Mouse (Mus musculus) kidney, adult 2 months (tissue): ENCODE data around the gene Nek11. TPM values are rescaled to one million over a fixed set of nuclear protein-coding genes. Genes with fewer than 3 reads are reported as not detected.

Experiments
- DNase-seq: peaks from one replicate; pipeline ENCODE4 v3.0.0; 2021
- H3K27ac ChIP-seq: fragments of 200-500 bp; 2 replicates; pipeline ENCODE4 v1.5.1; 2012; ENCODE audit warnings: low read depth, low read length, control low read depth, inconsistent platforms; ENCODE audit not compliant: insufficient read depth
- H3K27me3 ChIP-seq: fragments of 200-500 bp; replicated peaks from 2 replicates; pipeline ENCODE4 v1.6.1; 2012; ENCODE audit warnings: mild to moderate bottlenecking, moderate library complexity, low read length, inconsistent platforms; ENCODE audit not compliant: control insufficient read depth, insufficient read depth
- H3K36me3 ChIP-seq: fragments of 200-500 bp; 2 replicates; pipeline ENCODE4 v1.6.1; 2012; ENCODE audit warnings: mild to moderate bottlenecking, moderate library complexity, low read length, inconsistent platforms; ENCODE audit not compliant: control insufficient read depth, insufficient read depth
- H3K4me1 ChIP-seq: fragments of 200-500 bp; 2 replicates; pipeline ENCODE4 v1.6.1; 2011; ENCODE audit warnings: low read length; ENCODE audit not compliant: control insufficient read depth, insufficient read depth
- H3K4me3 ChIP-seq: fragments of 200-500 bp; 2 replicates; pipeline ENCODE4 v1.5.1; 2011; ENCODE audit warnings: mild to moderate bottlenecking, low read depth, low read length, control low read depth; ENCODE audit not compliant: insufficient read depth
- CTCF ChIP-seq: fragments of 200-500 bp; conservative IDR thresholded peaks from 2 replicates; pipeline ENCODE4 v1.5.1; 2011; ENCODE audit warnings: low read depth, mild to moderate bottlenecking, control low read depth, low read length, moderate library complexity, mixed read lengths; ENCODE audit not compliant: insufficient read depth, insufficient read length
- POLR2A ChIP-seq: fragments of 200-500 bp; IDR thresholded peaks from one replicate; pipeline ENCODE4 v1.6.1; 2011; ENCODE audit warnings: low read depth, low read length, control low read depth
- WGBS: fragments of 180-500 bp; shearing (Covaris S2); methylation state at CpG from one replicate; pipeline ENCODE4 v1.1.7; 2018; 5-methylcytosine and 5-hydroxymethylcytosine counted together
- polyA plus RNA-seq: library from polyadenylated mRNA; depleted of rRNA; stranded (reverse); fragments of >200 nt; gene quantifications from 2 replicates; pipeline ENCODE4 v1.2.3, GENCODE M21; 2012; rRNA removed

Gene Nek11
- 0.17 and 0.22 TPM in 2 replicates for polyA plus RNA-seq

GRCm38 (mm10) chr9:105395218-105395627 is at the start of gene Nek11, which contains the start of gene Aste1:
Nek11 (minus strand) TSS chr9:105395524.
Aste1 (plus strand) TSS chr9:105395392.
- Histone ChIP-seq H3K4me3 (peak within 1 kb of the TSS; percentile 58), H3K27me3 (no peaks in the 10 kb centered on the region), H3K4me1 (peaks cover 4% of the 10 kb centered on the region; the same call in 1 of the 2 replicates), H3K36me3 (peaks cover 5% of the 10 kb centered on the region), H3K27ac (peak within 1 kb of the TSS; percentile 92)
- DNase-seq: peak; percentile 97
- WGBS: under 1% methylated on average over 44 of the region's 44 CpGs
- TF ChIP-seq CTCF: no peak
- TF ChIP-seq POLR2A: no peak

- no peak for DNase-seq
- no peak for TF ChIP-seq CTCF
- no peak for TF ChIP-seq POLR2A
- H3K27me3 ChIP-seq: no peaks in the 10 kb centered on the region
- H3K4me1 ChIP-seq: no peaks in the 10 kb centered on the region
- H3K27ac ChIP-seq: no peak overlapping the region
- H3K36me3 ChIP-seq: peaks cover 11% of the 10 kb centered on the region
- 89% methylated on average over 6 of the region's 6 CpGs for WGBS
- no peak overlapping the region for H3K4me3 ChIP-seq
Measured at GRCm38 (mm10) chr9:105408549-105408948, 13.2 kb upstream of the Nek11 start.

GRCm38 (mm10) chr9:105394720-105395119 is 604 bp downstream of the Nek11 start:
- H3K36me3 ChIP-seq: peaks cover 5% of the 10 kb centered on the region
- H3K4me3 ChIP-seq: peak overlapping the region; percentile 34
- no peak for TF ChIP-seq CTCF
- no peak for TF ChIP-seq POLR2A
- no peaks in the 10 kb centered on the region for H3K27me3 ChIP-seq
- H3K4me1 ChIP-seq: peaks cover 4% of the 10 kb centered on the region; the same call in 1 of the 2 replicates
- WGBS: 16% methylated on average over 11 of the region's 11 CpGs
- no peak overlapping the region for H3K27ac ChIP-seq
- no peak for DNase-seq

GRCm38 (mm10) chr9:105390616-105391015 is 4.7 kb downstream of the Nek11 start:
- Histone ChIP-seq H3K27me3 (no peaks in the 10 kb centered on the region), H3K36me3 (no peaks in the 10 kb centered on the region), H3K4me3 (no peak overlapping the region), H3K27ac (no peak overlapping the region), H3K4me1 (no peaks in the 10 kb centered on the region)
- DNase-seq: no peak
- no peak for TF ChIP-seq POLR2A
- no peak for TF ChIP-seq CTCF
- 67% methylated on average over 4 of the region's 5 CpGs for WGBS

- peak; percentile 65 for DNase-seq
- no peaks in the 10 kb centered on the region for H3K27me3 ChIP-seq
- no peaks in the 10 kb centered on the region for H3K4me1 ChIP-seq
- H3K36me3 ChIP-seq: no peaks in the 10 kb centered on the region
- 6% methylated on average over 4 of the region's 4 CpGs for WGBS
- TF ChIP-seq POLR2A (no peak), CTCF (peak; percentile 56)
- H3K4me3 ChIP-seq: no peak overlapping the region
- H3K27ac ChIP-seq: no peak overlapping the region
Measured at GRCm38 (mm10) chr9:105389289-105389688, 6.0 kb downstream of the Nek11 start.

GRCm38 (mm10) chr9:105387403-105387802 is 7.9 kb downstream of the Nek11 start:
- TF ChIP-seq CTCF: no peak
- no peak for TF ChIP-seq POLR2A
- Histone ChIP-seq H3K27me3 (no peaks in the 10 kb centered on the region), H3K4me1 (no peaks in the 10 kb centered on the region), H3K36me3 (no peaks in the 10 kb centered on the region), H3K27ac (no peak overlapping the region), H3K4me3 (no peak overlapping the region)
- WGBS: 75% methylated on average over 5 of the region's 5 CpGs
- no peak for DNase-seq

GRCm38 (mm10) chr9:105379533-105380145 is 15.7 kb downstream of the Nek11 start:
- no peak for DNase-seq
- Histone ChIP-seq H3K27me3 (no peaks in the 10 kb centered on the region), H3K4me1 (no peaks in the 10 kb centered on the region), H3K27ac (no peak overlapping the region), H3K36me3 (no peaks in the 10 kb centered on the region), H3K4me3 (no peak overlapping the region)
- TF ChIP-seq CTCF (no peak), POLR2A (no peak)
- WGBS: 80% methylated on average over 8 of the region's 8 CpGs
